Mouse (Mus musculus): Measurements from ENCODE around the gene Mettl27.

- no peak for TF ChIP-seq POLR2A (IDR thresholded peaks at IDR 0.05; ENCODE audit: low read depth, low read length)
- no peak for TF ChIP-seq CTCF (IDR thresholded peaks at IDR 0.05; ENCODE audit: borderline replicate concordance, insufficient read depth, low read length)
Observed at GRCm38 (mm10) chr5:134926726-134927125, 5.4 kb upstream of the Mettl27 start.

Measured in embryonic fibroblast, embryonic 13.5 days (primary cell).